Mouse (Mus musculus) olfactory bulb, adult 2 months (tissue): ENCODE measurements around the gene Cdc37.

ENCODE experiments used
- CTCF ChIP-seq: fragments of 200-500 bp; IDR thresholded peaks from 2 replicates; pipeline ENCODE4 v1.5.1; 2012; ENCODE audit warnings: low read depth, mild to moderate bottlenecking, low read length, moderate library complexity; ENCODE audit not compliant: insufficient read depth
- POLR2A ChIP-seq: fragments of 200-500 bp; IDR thresholded peaks from 2 replicates; pipeline ENCODE4 v1.6.1; 2012; ENCODE audit warnings: mild to moderate bottlenecking, low read depth, low read length, moderate library complexity; ENCODE audit not compliant: insufficient read depth

GRCm38 (mm10) chr9:21166516-21166915 lies 16.7 kb upstream of the Cdc37 start:
- TF ChIP-seq POLR2A = no peak
- TF ChIP-seq CTCF = no peak
